Mouse (Mus musculus): Measurements from ENCODE around the gene Plekho1. TPM values are rescaled to one million over a fixed set of nuclear protein-coding genes. Genes with fewer than 3 reads are reported as not detected.
"Not testable (repeated sequence)": the region's sequence is repeated elsewhere in the genome, so short reads cannot be mapped to it uniquely, and the experiment has no call there.

Gene Plekho1
- polyA plus RNA-seq, 1 experiment from 2014 or later: 95.1 TPM

- Histone ChIP-seq H3K9me3 (no peaks in the 10 kb centered on the region), H3K36me3 (replicated peaks) (peaks cover 60% of the 10 kb centered on the region), H3K27ac (no peak overlapping the region), H3K4me3 (replicated peaks) (no peak overlapping the region), H3K9ac (no peak overlapping the region), H3K4me2 (no peak overlapping the region), H3K4me1 (peaks cover 51% of the 10 kb centered on the region), H3K27me3 (no peaks in the 10 kb centered on the region)
- ATAC-seq (ENCODE audit: low FRiP score): no peak
- 89% methylated on average over 1 of the region's 1 CpGs for WGBS
Measured at GRCm38 (mm10) chr3:95988138-95988537, 7.7 kb downstream of the Plekho1 start.

- Histone ChIP-seq H3K36me3 (replicated peaks) (peaks cover 54% of the 10 kb centered on the region), H3K9ac (no peak overlapping the region; the same call in 1 of the 2 replicates), H3K4me2 (no peak overlapping the region), H3K27me3 (no peaks in the 10 kb centered on the region), H3K27ac (no peak overlapping the region), H3K4me3 (replicated peaks) (no peak overlapping the region), H3K4me1 (peaks cover 45% of the 10 kb centered on the region), H3K9me3 (no peaks in the 10 kb centered on the region)
- ATAC-seq (ENCODE audit: low FRiP score): no peak
- 79% methylated on average over 6 of the region's 6 CpGs for WGBS
Measured at GRCm38 (mm10) chr3:95987386-95988110, 8.3 kb downstream of the Plekho1 start.

GRCm38 (mm10) chr3:95986984-95987383 lies 8.8 kb downstream of the Plekho1 start:
- Histone ChIP-seq H3K4me2 (0 out of 2 replicates have a peak overlapping the region, but pooled peaks have one; percentile 53), H3K4me3 (replicated peaks) (no peak overlapping the region), H3K9ac (no peak overlapping the region), H3K27ac (peak overlapping the region; percentile 95), H3K27me3 (no peaks in the 10 kb centered on the region), H3K36me3 (replicated peaks) (peaks cover 48% of the 10 kb centered on the region), H3K9me3 (no peaks in the 10 kb centered on the region), H3K4me1 (peaks cover 40% of the 10 kb centered on the region)
- 71% methylated on average over 4 of the region's 4 CpGs for WGBS
- ATAC-seq (ENCODE audit: low FRiP score): no peak

- WGBS: 2% methylated on average over 21 of the region's 21 CpGs
- H3K4me2 ChIP-seq: peak overlapping the region; percentile 53
- H3K36me3 ChIP-seq (replicated peaks): peaks cover 40% of the 10 kb centered on the region
- H3K4me1 ChIP-seq: peaks cover 40% of the 10 kb centered on the region
- no peaks in the 10 kb centered on the region for H3K9me3 ChIP-seq
- H3K27me3 ChIP-seq: no peaks in the 10 kb centered on the region
- peak; percentile 25; the same call in 1 of the 2 replicates for ATAC-seq (ENCODE audit: low FRiP score)
- H3K9ac ChIP-seq: peak overlapping the region; percentile 42
- H3K27ac ChIP-seq: peak overlapping the region; percentile 95
- H3K4me3 ChIP-seq (replicated peaks): peak overlapping the region; percentile 19
Measured at GRCm38 (mm10) chr3:95986001-95986622, 9.7 kb downstream of the Plekho1 start.

GRCm38 (mm10) chr3:95985209-95986000 lies 10.4 kb downstream of the Plekho1 start:
- Histone ChIP-seq H3K36me3 (replicated peaks) (peaks cover 33% of the 10 kb centered on the region), H3K9me3 (no peaks in the 10 kb centered on the region), H3K27ac (peak overlapping the region; percentile 95), H3K27me3 (no peaks in the 10 kb centered on the region), H3K4me2 (peak overlapping the region; percentile 53), H3K4me1 (peaks cover 40% of the 10 kb centered on the region), H3K9ac (peak overlapping the region; percentile 42), H3K4me3 (replicated peaks) (peak overlapping the region; percentile 19)
- WGBS: under 1% methylated on average over 12 of the region's 12 CpGs
- ATAC-seq (ENCODE audit: low FRiP score): peak; percentile 90

GRCm38 (mm10) chr3:95982129-95982528 lies 13.7 kb downstream of the Plekho1 start:
- H3K9ac ChIP-seq: no peak overlapping the region
- H3K4me1 ChIP-seq: peaks cover 27% of the 10 kb centered on the region
- H3K4me3 ChIP-seq (replicated peaks): no peak overlapping the region
- no peak for ATAC-seq (ENCODE audit: low FRiP score)
- no peaks in the 10 kb centered on the region for H3K27me3 ChIP-seq
- 91% methylated on average over 4 of the region's 4 CpGs for WGBS
- H3K27ac ChIP-seq: no peak overlapping the region
- peaks cover 2% of the 10 kb centered on the region; the same call in 1 of the 2 replicates for H3K36me3 ChIP-seq (replicated peaks)
- no peaks in the 10 kb centered on the region for H3K9me3 ChIP-seq
- no peak overlapping the region for H3K4me2 ChIP-seq

GRCm38 (mm10) chr3:95980276-95980970 lies 15.4 kb downstream of the Plekho1 start:
- no peak overlapping the region for H3K9ac ChIP-seq
- H3K36me3 ChIP-seq (replicated peaks): no peaks in the 10 kb centered on the region
- no peak for ATAC-seq (ENCODE audit: low FRiP score)
- peaks cover 10% of the 10 kb centered on the region for H3K4me1 ChIP-seq
- no peaks in the 10 kb centered on the region for H3K9me3 ChIP-seq
- WGBS: 85% methylated on average over 12 of the region's 12 CpGs
- no peaks in the 10 kb centered on the region for H3K27me3 ChIP-seq
- no peak overlapping the region for H3K4me2 ChIP-seq
- no peak overlapping the region for H3K27ac ChIP-seq
- H3K4me3 ChIP-seq (replicated peaks): no peak overlapping the region

GRCm38 (mm10) chr3:95978265-95978664 lies 17.5 kb downstream of the Plekho1 start:
- Histone ChIP-seq H3K9me3 (no peaks in the 10 kb centered on the region), H3K4me1 (peaks cover 11% of the 10 kb centered on the region), H3K4me2 (no peak overlapping the region), H3K27me3 (no peaks in the 10 kb centered on the region), H3K9ac (no peak overlapping the region), H3K27ac (no peak overlapping the region), H3K4me3 (replicated peaks) (no peak overlapping the region), H3K36me3 (replicated peaks) (no peaks in the 10 kb centered on the region)
- no peak for ATAC-seq (ENCODE audit: low FRiP score)
- 74% methylated on average over 9 of the region's 9 CpGs for WGBS

GRCm38 (mm10) chr3:95977587-95977986 lies 18.2 kb downstream of the Plekho1 start:
- H3K4me3 ChIP-seq (replicated peaks); ATAC-seq (ENCODE audit: low FRiP score); H3K4me2 ChIP-seq; H3K9ac ChIP-seq; H3K27ac ChIP-seq; H3K27me3 ChIP-seq; H3K9me3 ChIP-seq; H3K36me3 ChIP-seq (replicated peaks): not testable (repeated sequence)
- H3K4me1 ChIP-seq: peaks cover 18% of the 10 kb centered on the region
- WGBS: 92% methylated on average over 7 of the region's 7 CpGs

GRCm38 (mm10) chr3:95977079-95977478 lies 18.7 kb downstream of the Plekho1 start:
- peaks cover 22% of the 10 kb centered on the region for H3K4me1 ChIP-seq
- WGBS: 55% methylated on average over 3 of the region's 3 CpGs
- H3K9me3 ChIP-seq: no peaks in the 10 kb centered on the region
- H3K27ac ChIP-seq: no peak overlapping the region
- no peak for ATAC-seq (ENCODE audit: low FRiP score)
- H3K27me3 ChIP-seq: no peaks in the 10 kb centered on the region
- no peaks in the 10 kb centered on the region for H3K36me3 ChIP-seq (replicated peaks)
- no peak overlapping the region for H3K4me3 ChIP-seq (replicated peaks)
- H3K9ac ChIP-seq: no peak overlapping the region
- H3K4me2 ChIP-seq: no peak overlapping the region

GRCm38 (mm10) chr3:95972873-95973634 lies 22.7 kb downstream of the Plekho1 start:
- Histone ChIP-seq H3K9me3 (no peaks in the 10 kb centered on the region), H3K4me1 (peaks cover 22% of the 10 kb centered on the region), H3K4me2 (peak overlapping the region; percentile 52), H3K4me3 (replicated peaks) (peak overlapping the region; percentile 28), H3K36me3 (replicated peaks) (no peaks in the 10 kb centered on the region), H3K9ac (peak overlapping the region; percentile 36), H3K27me3 (no peaks in the 10 kb centered on the region), H3K27ac (peak overlapping the region; percentile 92)
- 1% methylated on average over 34 of the region's 34 CpGs for WGBS
- peak; percentile 95 for ATAC-seq (ENCODE audit: low FRiP score)
